Comparison of ENCODE assay signal across 20 mouse cellular contexts in the genomic region with DNA sequence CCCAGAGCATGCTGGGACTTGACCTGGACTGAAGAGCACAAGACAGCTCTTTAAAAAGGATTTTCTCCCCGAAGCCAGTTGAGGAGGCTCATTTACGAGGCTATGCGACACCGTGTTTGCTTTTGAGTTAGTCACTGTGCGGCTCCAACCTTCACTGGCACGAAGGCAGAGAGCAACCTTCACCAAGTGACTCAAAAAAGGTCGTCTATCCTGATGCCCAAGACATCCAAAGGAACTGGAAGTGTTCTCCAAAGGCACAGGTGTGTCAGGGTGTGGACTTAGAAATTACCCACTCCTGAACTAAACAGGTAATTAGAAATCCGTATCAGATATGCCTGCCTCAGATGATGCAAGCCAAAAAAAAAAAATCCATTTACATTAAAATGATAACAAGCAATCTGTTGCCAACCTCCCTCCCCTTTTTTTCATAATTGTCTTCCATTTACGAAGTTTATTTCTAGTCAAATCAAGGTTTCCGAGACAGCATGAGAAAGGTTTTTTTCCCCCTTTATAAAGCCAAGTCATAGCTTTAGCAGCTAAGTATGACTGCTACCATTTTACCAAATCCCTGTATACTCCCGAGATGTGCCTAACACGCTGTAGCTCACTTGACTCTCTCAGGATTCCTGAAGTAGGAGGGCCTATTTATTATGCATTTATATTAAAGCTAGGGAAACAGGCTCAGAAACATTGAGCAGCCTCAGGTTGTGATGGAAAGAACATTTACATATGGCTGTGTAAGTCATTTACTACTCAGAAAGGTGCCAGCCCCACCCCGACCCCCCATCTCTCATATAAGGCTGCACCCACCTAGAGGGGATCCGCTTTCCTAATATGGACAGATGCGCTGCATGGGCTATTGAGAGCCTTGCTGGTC.
A peak's percentile ranks its signal among the peaks of the same experiment; 100 is the strongest.
DNase-seq lines count a peak whose midpoint lies in the region; ATAC-seq and TF ChIP-seq lines count a peak whose summit lies in the region.
"Had no signal": no experiment of that assay in that cellular context is flagged by ENCODE, and none has a peak within 500 bp of the region (broad histone marks: within the 10 kb centered on the region; RNA-seq: fewer than 3 reads in every experiment).

No protein-coding gene starts in this region.

- no peak for ATAC-seq in hindbrain, embryonic 14.5 days (ENCODE audit: low FRiP score)
- no peak for ATAC-seq in lung, postnatal 0 days
- ATAC-seq: forebrain, embryonic 16.5 days; liver, postnatal 0 days; midbrain, embryonic 16.5 days had no signal

- H3K4me3 ChIP-seq in hindbrain, embryonic 10.5 days: no peak overlapping the region
- no peak overlapping the region for H3K4me3 ChIP-seq in hindbrain, embryonic 14.5 days (replicated peaks; ENCODE audit: low read length)
- H3K4me3 ChIP-seq in lung, postnatal 0 days (ENCODE audit: low read depth, low read length): no peak overlapping the region
- H3K4me3 ChIP-seq: embryonic facial prominence, embryonic 12.5 days; gastrocnemius, adult 2 months; heart, embryonic 12.5 days; hindbrain, embryonic 13.5 days; neural tube, embryonic 15.5 days had no signal

- H3K4me2 ChIP-seq in hindbrain, embryonic 14.5 days (replicated peaks): no peak overlapping the region
- no peak overlapping the region for H3K4me2 ChIP-seq in lung, postnatal 0 days (replicated peaks; ENCODE audit: low read depth, low read length)
- H3K4me2 ChIP-seq: embryonic facial prominence, embryonic 12.5 days; heart, embryonic 12.5 days; hindbrain, embryonic 13.5 days; neural tube, embryonic 15.5 days had no signal

- no peak for DNase-seq in hindbrain, embryonic 10.5 days (ENCODE audit: low spot score)
- no peak for DNase-seq in hindbrain, embryonic 14.5 days (ENCODE audit: low spot score)
- peak; percentile 28 for DNase-seq in lung, postnatal 0 days (ENCODE audit: low spot score)
- DNase-seq in lung, postnatal 14 days: no peak
- DNase-seq in adipocyte (ENCODE audit: low spot score): peak; percentile 91
- DNase-seq in mesoderm, embryonic 11.5 days (ENCODE audit: low read depth, low spot score): peak; percentile 9
- DNase-seq in right cerebral cortex, adult 18-20 months: no peak
- DNase-seq: B cell, adult 2 months; cerebellum, adult 2 months; gastrocnemius, adult 2 months; heart, postnatal 14 days; liver, postnatal 0 days; right cerebral cortex, postnatal 25 days; thymus, adult 2 months had no signal

- H3K9me3 ChIP-seq in hindbrain, embryonic 10.5 days: 0 out of 2 replicates have a peak, but pooled peaks cover 3% of the 10 kb centered on the region
- H3K9me3 ChIP-seq in hindbrain, embryonic 14.5 days (ENCODE audit: control insufficient read depth, low read length): no peaks in the 10 kb centered on the region
- no peaks in the 10 kb centered on the region for H3K9me3 ChIP-seq in lung, postnatal 0 days (ENCODE audit: low read length)
- H3K9me3 ChIP-seq: embryonic facial prominence, embryonic 12.5 days; heart, embryonic 12.5 days; hindbrain, embryonic 13.5 days; neural tube, embryonic 15.5 days had no signal

- no peak overlapping the region for H3K9ac ChIP-seq in hindbrain, embryonic 14.5 days
- no peak overlapping the region for H3K9ac ChIP-seq in lung, postnatal 0 days (replicated peaks; ENCODE audit: low read depth)
- H3K9ac ChIP-seq: embryonic facial prominence, embryonic 12.5 days; heart, embryonic 12.5 days; hindbrain, embryonic 13.5 days; liver, postnatal 0 days; neural tube, embryonic 15.5 days had no signal

- peaks cover 34% of the 10 kb centered on the region for H3K4me1 ChIP-seq in hindbrain, embryonic 10.5 days (replicated peaks)
- no peaks in the 10 kb centered on the region; the same call in 1 of the 2 replicates for H3K4me1 ChIP-seq in hindbrain, embryonic 14.5 days (replicated peaks; ENCODE audit: control insufficient read depth, insufficient read depth, low read length)
- peaks cover 5% of the 10 kb centered on the region; the same call in 1 of the 2 replicates for H3K4me1 ChIP-seq in lung, postnatal 0 days (ENCODE audit: insufficient read depth, low read depth, low read length)

- 61% methylated on average over 15 of the region's 15 CpGs for WGBS in hindbrain, embryonic 10.5 days
- 62% methylated on average over 15 of the region's 15 CpGs for WGBS in hindbrain, embryonic 14.5 days
- 59% methylated on average over 15 of the region's 15 CpGs for WGBS in lung, postnatal 0 days

- no peaks in the 10 kb centered on the region for H3K27me3 ChIP-seq in hindbrain, embryonic 10.5 days (ENCODE audit: insufficient read depth, poor library complexity, severe bottlenecking)
- H3K27me3 ChIP-seq in hindbrain, embryonic 14.5 days (ENCODE audit: control insufficient read depth, insufficient read depth, low read length): no peaks in the 10 kb centered on the region
- H3K27me3 ChIP-seq in lung, postnatal 0 days (replicated peaks; ENCODE audit: insufficient read depth, low read length): no peaks in the 10 kb centered on the region
- H3K27me3 ChIP-seq: embryonic facial prominence, embryonic 12.5 days; heart, embryonic 12.5 days; neural tube, embryonic 15.5 days had no signal

- H3K27ac ChIP-seq in hindbrain, embryonic 10.5 days: peak overlapping the region; percentile 2; the same call in 1 of the 2 replicates
- no peak overlapping the region for H3K27ac ChIP-seq in hindbrain, embryonic 14.5 days
- peak overlapping the region; percentile 33 for H3K27ac ChIP-seq in lung, postnatal 0 days (ENCODE audit: low read length)
- H3K27ac ChIP-seq: embryonic facial prominence, embryonic 12.5 days; gastrocnemius, adult 2 months; hindbrain, embryonic 13.5 days; neural tube, embryonic 15.5 days had no signal

- TF ChIP-seq EP300 in lung, postnatal 0 days (IDR thresholded peaks at IDR 0.05): no peak

- TF ChIP-seq CTCF in lung, postnatal 0 days (IDR thresholded peaks at IDR 0.05): no peak

- H3K36me3 ChIP-seq in hindbrain, embryonic 10.5 days: no peaks in the 10 kb centered on the region
- H3K36me3 ChIP-seq in hindbrain, embryonic 14.5 days (replicated peaks; ENCODE audit: control insufficient read depth, insufficient read depth): no peaks in the 10 kb centered on the region
- H3K36me3 ChIP-seq in lung, postnatal 0 days (ENCODE audit: insufficient read depth, low read length): no peaks in the 10 kb centered on the region
- H3K36me3 ChIP-seq: embryonic facial prominence, embryonic 12.5 days; heart, embryonic 12.5 days; hindbrain, embryonic 13.5 days; neural tube, embryonic 15.5 days had no signal

Comparison
In these comparisons a context has a peak if more than half of its experiments do, and no peak if none do; other contexts are left out.
1. DNase-seq: peak in lung, postnatal 0 days (single experiment), adipocyte (single experiment) and mesoderm, embryonic 11.5 days (single experiment); none in hindbrain, embryonic 10.5 days (single experiment), hindbrain, embryonic 14.5 days (single experiment), lung, postnatal 14 days (single experiment) and right cerebral cortex, adult 18-20 months (single experiment).